Mouse (Mus musculus): ENCODE data around the gene L3mbtl1.

GRCm38 (mm10) chr2:162985923-162986322, 42.7 kb downstream of the L3mbtl1 start:
- TF ChIP-seq CTCF (IDR thresholded peaks at IDR 0.05; ENCODE audit: borderline replicate concordance, insufficient read depth, low read length) = no peak
- TF ChIP-seq POLR2A (IDR thresholded peaks at IDR 0.05; ENCODE audit: low read depth, low read length) = no peak
